Mouse (Mus musculus) cerebellum, adult 2 months (tissue): ENCODE results near the gene Cstl1.

ENCODE experiments used
- CTCF ChIP-seq: fragments of 200-500 bp; IDR thresholded peaks from 2 replicates; pipeline ENCODE4 v1.5.1; 2011; ENCODE audit warnings: low read depth, mild to moderate bottlenecking, control low read depth, low read length, moderate library complexity, borderline replicate concordance; ENCODE audit not compliant: insufficient read depth
- POLR2A ChIP-seq: fragments of 200-500 bp; IDR thresholded peaks from 2 replicates; pipeline ENCODE4 v1.6.1; 2011; ENCODE audit warnings: low read length, control low read depth, borderline replicate concordance; ENCODE audit not compliant: insufficient read depth

- TF ChIP-seq POLR2A: no peak
- no peak for TF ChIP-seq CTCF
Observed at GRCm38 (mm10) chr2:148717072-148717471, 33.1 kb upstream of the Cstl1 start.
